ENCODE assay signal across 9 mouse cellular contexts in genomic region chr17:5352901-5353300, GRCm38 (mm10).
DNase-seq lines count a peak whose midpoint lies in the region; ATAC-seq lines count a peak whose summit lies in the region.
"Had no signal": no experiment of that assay in that cellular context is flagged by ENCODE, and none has a peak within 500 bp of the region (broad histone marks: within the 10 kb centered on the region; RNA-seq: fewer than 3 reads in every experiment).

No protein-coding gene starts in this region.

- H3K4me2 ChIP-seq in forebrain, embryonic 14.5 days (ENCODE audit: low read length) = no peak overlapping the region
- H3K4me2 ChIP-seq in forebrain, embryonic 12.5 days = no peak overlapping the region
- H3K4me2 ChIP-seq in neural tube, embryonic 13.5 days = no peak overlapping the region
- H3K4me2 ChIP-seq in neural tube, embryonic 15.5 days = no peak overlapping the region
- H3K4me2 ChIP-seq: limb, embryonic 12.5 days had no signal

- H3K9ac ChIP-seq in forebrain, embryonic 14.5 days (ENCODE audit: low read length) = no peak overlapping the region
- H3K9ac ChIP-seq in forebrain, embryonic 12.5 days = no peak overlapping the region
- H3K9ac ChIP-seq in neural tube, embryonic 13.5 days = no peak overlapping the region
- no peak overlapping the region for H3K9ac ChIP-seq in neural tube, embryonic 15.5 days (replicated peaks)
- H3K9ac ChIP-seq: limb, embryonic 12.5 days had no signal

- H3K27ac ChIP-seq in forebrain, embryonic 14.5 days (ENCODE audit: low read depth, low read length) = no peak overlapping the region
- H3K27ac ChIP-seq in forebrain, embryonic 12.5 days = no peak overlapping the region
- H3K27ac ChIP-seq in neural tube, embryonic 13.5 days (replicated peaks) = peak overlapping the region; percentile 57; the same call in 1 of the 2 replicates
- no peak overlapping the region for H3K27ac ChIP-seq in neural tube, embryonic 15.5 days (replicated peaks)

- H3K4me1 ChIP-seq in forebrain, embryonic 14.5 days (ENCODE audit: control insufficient read depth, insufficient read depth, low read length) = 0 out of 2 replicates have a peak, but pooled peaks cover 8% of the 10 kb centered on the region
- H3K4me1 ChIP-seq in forebrain, embryonic 12.5 days = peaks cover 4% of the 10 kb centered on the region; the same call in 1 of the 2 replicates
- peaks cover 8% of the 10 kb centered on the region for H3K4me1 ChIP-seq in neural tube, embryonic 13.5 days (replicated peaks)
- H3K4me1 ChIP-seq in neural tube, embryonic 15.5 days = peaks cover 5% of the 10 kb centered on the region; the same call in 1 of the 2 replicates

- no peak overlapping the region for H3K4me3 ChIP-seq in forebrain, embryonic 14.5 days (ENCODE audit: low read depth, low read length)
- H3K4me3 ChIP-seq in forebrain, embryonic 12.5 days (replicated peaks) = no peak overlapping the region
- H3K4me3 ChIP-seq in neural tube, embryonic 13.5 days = no peak overlapping the region
- H3K4me3 ChIP-seq in neural tube, embryonic 15.5 days (replicated peaks) = no peak overlapping the region
- H3K4me3 ChIP-seq: limb, embryonic 12.5 days had no signal

- DNase-seq in forebrain, embryonic 14.5 days (ENCODE audit: low spot score) = peak; percentile 86
- peak; percentile 64 for DNase-seq in gastrocnemius, postnatal 14 days
- peak; percentile 58 for DNase-seq in layer of hippocampus, adult 9-11 months
- no peak for DNase-seq in thymus, postnatal 36 days
- DNase-seq in thymus, adult 18-20 months = no peak

- ATAC-seq in forebrain, embryonic 14.5 days = peak; percentile 60; the same call in 1 of the 2 replicates
- no peak for ATAC-seq in forebrain, embryonic 12.5 days (ENCODE audit: low FRiP score)
- ATAC-seq in neural tube, embryonic 13.5 days (ENCODE audit: low read depth) = peak; percentile 60
- no peak for ATAC-seq in neural tube, embryonic 15.5 days (ENCODE audit: low FRiP score)

- intact Hi-C loops in gastrocnemius, postnatal 14 days (cut with DNase I; ENCODE audit: low total_unique reads) = no loop called here

- H3K27me3 ChIP-seq in forebrain, embryonic 14.5 days (replicated peaks; ENCODE audit: control insufficient read depth, insufficient read depth, low read length) = no peaks in the 10 kb centered on the region
- no peaks in the 10 kb centered on the region for H3K27me3 ChIP-seq in forebrain, embryonic 12.5 days
- H3K27me3 ChIP-seq in neural tube, embryonic 13.5 days = no peaks in the 10 kb centered on the region
- no peaks in the 10 kb centered on the region for H3K27me3 ChIP-seq in neural tube, embryonic 15.5 days (replicated peaks)
- H3K27me3 ChIP-seq: limb, embryonic 12.5 days had no signal

- no peaks in the 10 kb centered on the region for H3K9me3 ChIP-seq in forebrain, embryonic 14.5 days (replicated peaks; ENCODE audit: control insufficient read depth, low read length)
- H3K9me3 ChIP-seq in forebrain, embryonic 12.5 days = no peaks in the 10 kb centered on the region
- no peaks in the 10 kb centered on the region for H3K9me3 ChIP-seq in neural tube, embryonic 13.5 days
- H3K9me3 ChIP-seq in neural tube, embryonic 15.5 days (replicated peaks) = no peaks in the 10 kb centered on the region
- H3K9me3 ChIP-seq: limb, embryonic 12.5 days had no signal

- H3K36me3 ChIP-seq in forebrain, embryonic 14.5 days (ENCODE audit: control insufficient read depth, insufficient read depth, low read length) = no peaks in the 10 kb centered on the region
- H3K36me3 ChIP-seq in forebrain, embryonic 12.5 days (replicated peaks) = no peaks in the 10 kb centered on the region; the same call in 1 of the 2 replicates
- H3K36me3 ChIP-seq in neural tube, embryonic 13.5 days = no peaks in the 10 kb centered on the region
- H3K36me3 ChIP-seq in neural tube, embryonic 15.5 days = no peaks in the 10 kb centered on the region
- H3K36me3 ChIP-seq: limb, embryonic 12.5 days had no signal

- 34% methylated on average over 5 of the region's 5 CpGs for WGBS in forebrain, embryonic 14.5 days
- WGBS in forebrain, embryonic 12.5 days = 77% methylated on average over 5 of the region's 5 CpGs
- WGBS in neural tube, embryonic 13.5 days = 51% methylated on average over 5 of the region's 5 CpGs
- WGBS in neural tube, embryonic 15.5 days = 47% methylated on average over 5 of the region's 5 CpGs

Comparison
In these comparisons a context has a peak if more than half of its experiments do, and no peak if none do; other contexts are left out.
1. ATAC-seq: peak in forebrain, embryonic 14.5 days (single experiment) and neural tube, embryonic 13.5 days (single experiment); none in forebrain, embryonic 12.5 days (single experiment) and neural tube, embryonic 15.5 days (single experiment).
2. DNase-seq: peak in forebrain, embryonic 14.5 days (single experiment), gastrocnemius, postnatal 14 days (single experiment) and layer of hippocampus, adult 9-11 months (single experiment); none in thymus, postnatal 36 days (0 of 2) and thymus, adult 18-20 months (0 of 2).